Mouse (Mus musculus) testis, adult 2 months (tissue): ENCODE measurements around the gene Rpl11. TPM values are rescaled to one million over a fixed set of nuclear protein-coding genes. Genes with fewer than 3 reads are reported as not detected.
A peak's percentile ranks its signal among the peaks of the same experiment; 100 is the strongest.

Source experiments
- H3K27ac ChIP-seq: fragments of 200-500 bp; 2 replicates; pipeline ENCODE4 v1.5.1; 2012; ENCODE audit warnings: low read depth, low read length; ENCODE audit not compliant: control insufficient read depth, insufficient read depth
- H3K27me3 ChIP-seq: fragments of 200-500 bp; 2 replicates; pipeline ENCODE4 v1.6.1; 2012; ENCODE audit warnings: mild to moderate bottlenecking, low read length, moderate library complexity; ENCODE audit not compliant: control insufficient read depth, insufficient read depth
- H3K36me3 ChIP-seq: fragments of 200-500 bp; 2 replicates; pipeline ENCODE4 v1.6.1; 2012; ENCODE audit warnings: mild to moderate bottlenecking, low read length; ENCODE audit not compliant: control insufficient read depth, insufficient read depth
- H3K4me1 ChIP-seq: fragments of 200-500 bp; 2 replicates; pipeline ENCODE4 v1.6.1; 2012; ENCODE audit warnings: low read length; ENCODE audit not compliant: control insufficient read depth, insufficient read depth
- H3K4me3 ChIP-seq: fragments of 200-500 bp; 2 replicates; pipeline ENCODE4 v1.5.1; 2012; ENCODE audit warnings: low read depth, mild to moderate bottlenecking, low read length, moderate library complexity, mixed read lengths; ENCODE audit not compliant: control insufficient read depth
- CTCF ChIP-seq: fragments of 200-500 bp; IDR thresholded peaks from 2 replicates; pipeline ENCODE4 v1.5.1; 2012; ENCODE audit warnings: low read depth, mild to moderate bottlenecking, inconsistent platforms, low read length, moderate library complexity; ENCODE audit not compliant: control insufficient read depth, insufficient read depth, insufficient replicate concordance
- POLR2A ChIP-seq: fragments of 200-500 bp; IDR thresholded peaks from 2 replicates; pipeline ENCODE4 v1.6.1; 2012; ENCODE audit warnings: low read depth, mild to moderate bottlenecking, inconsistent platforms, low read length, moderate library complexity; ENCODE audit not compliant: control insufficient read depth
- polyA plus RNA-seq: library from polyadenylated mRNA; depleted of rRNA; stranded (reverse); fragments of >200 nt; gene quantifications from 2 replicates; pipeline ENCODE4 v1.2.3, GENCODE M21; 2012

Rpl11 gene
- polyA plus RNA-seq, 1 experiment, result 212 TPM

DNA sequence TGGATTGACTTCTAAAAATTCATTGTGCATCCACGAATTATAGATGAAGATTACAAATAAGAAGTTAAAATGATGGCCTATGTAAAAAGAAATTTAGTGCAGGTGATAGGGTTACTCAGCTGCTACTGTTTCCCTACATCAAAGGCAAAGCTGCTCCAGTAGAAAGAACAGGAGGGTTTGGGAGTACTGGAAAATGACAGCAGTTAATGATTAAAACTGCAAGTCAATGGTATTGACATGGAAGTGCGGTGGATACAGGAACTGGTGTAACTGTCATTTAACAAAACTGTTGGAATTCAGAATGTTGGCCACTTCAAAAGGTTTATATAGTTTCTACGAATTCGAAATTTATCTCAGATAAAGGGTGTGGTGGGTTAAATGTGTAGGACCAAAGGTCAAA, 58.1 kb downstream of the Rpl11 start:
- H3K27me3 ChIP-seq, result no peaks in the 10 kb centered on the region
- H3K4me3 ChIP-seq, result no peak overlapping the region
- peaks cover 4% of the 10 kb centered on the region; the same call in 1 of the 2 replicates for H3K4me1 ChIP-seq
- H3K36me3 ChIP-seq, result no peaks in the 10 kb centered on the region
- H3K27ac ChIP-seq, result no peak overlapping the region; the same call in 1 of the 2 replicates
- TF ChIP-seq POLR2A, result no peak
- no peak for TF ChIP-seq CTCF

DNA sequence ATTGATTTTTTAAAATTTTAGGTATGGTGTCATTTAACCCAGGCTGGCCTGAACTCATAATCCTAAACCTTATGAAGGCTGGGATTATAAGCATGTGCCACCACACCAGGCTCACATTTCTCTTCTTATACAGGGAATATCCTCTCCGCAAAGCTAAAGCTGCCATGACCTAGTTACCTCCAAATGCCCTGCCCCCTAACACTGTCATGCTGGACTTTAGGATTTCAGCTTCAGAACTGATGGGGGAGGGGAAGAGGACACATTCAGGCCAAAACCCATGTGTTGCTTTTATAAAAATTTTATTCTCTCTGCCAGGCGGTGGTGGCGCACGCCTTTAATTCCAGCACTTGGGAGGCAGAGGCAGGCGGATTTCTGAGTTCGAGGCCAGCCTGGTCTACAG, 59.3 kb downstream of the Rpl11 start:
- H3K36me3 ChIP-seq, result no peaks in the 10 kb centered on the region
- H3K27me3 ChIP-seq, result no peaks in the 10 kb centered on the region
- H3K4me1 ChIP-seq, result peaks cover 4% of the 10 kb centered on the region; the same call in 1 of the 2 replicates
- no peak overlapping the region for H3K27ac ChIP-seq
- TF ChIP-seq CTCF (no peak), POLR2A (no peak)
- no peak overlapping the region for H3K4me3 ChIP-seq

DNA sequence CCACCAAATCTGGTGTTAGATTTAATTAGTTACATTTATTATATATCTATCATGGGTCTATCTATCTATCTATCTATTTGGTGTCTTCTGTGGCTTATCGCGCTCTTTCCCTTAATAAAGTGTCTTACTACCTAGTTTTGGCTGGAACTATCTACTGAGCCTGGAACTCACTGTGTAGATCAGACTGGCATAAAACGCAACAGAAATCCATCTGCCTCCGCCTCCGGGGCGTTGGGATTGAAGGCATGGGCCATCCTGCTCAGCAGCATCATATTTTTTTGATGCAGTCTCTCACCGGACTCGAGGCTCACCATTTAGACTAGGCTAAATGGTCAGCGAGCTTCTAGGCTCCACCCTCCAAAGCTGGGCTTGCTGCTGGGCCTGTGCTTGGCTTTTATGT, 65.5 kb downstream of the Rpl11 start:
- Histone ChIP-seq H3K27me3 (no peaks in the 10 kb centered on the region), H3K4me3 (peak overlapping the region; percentile 97), H3K36me3 (peaks cover 3% of the 10 kb centered on the region; the same call in 1 of the 2 replicates), H3K4me1 (peaks cover 6% of the 10 kb centered on the region), H3K27ac (no peak overlapping the region)
- TF ChIP-seq POLR2A, result no peak
- no peak for TF ChIP-seq CTCF

DNA sequence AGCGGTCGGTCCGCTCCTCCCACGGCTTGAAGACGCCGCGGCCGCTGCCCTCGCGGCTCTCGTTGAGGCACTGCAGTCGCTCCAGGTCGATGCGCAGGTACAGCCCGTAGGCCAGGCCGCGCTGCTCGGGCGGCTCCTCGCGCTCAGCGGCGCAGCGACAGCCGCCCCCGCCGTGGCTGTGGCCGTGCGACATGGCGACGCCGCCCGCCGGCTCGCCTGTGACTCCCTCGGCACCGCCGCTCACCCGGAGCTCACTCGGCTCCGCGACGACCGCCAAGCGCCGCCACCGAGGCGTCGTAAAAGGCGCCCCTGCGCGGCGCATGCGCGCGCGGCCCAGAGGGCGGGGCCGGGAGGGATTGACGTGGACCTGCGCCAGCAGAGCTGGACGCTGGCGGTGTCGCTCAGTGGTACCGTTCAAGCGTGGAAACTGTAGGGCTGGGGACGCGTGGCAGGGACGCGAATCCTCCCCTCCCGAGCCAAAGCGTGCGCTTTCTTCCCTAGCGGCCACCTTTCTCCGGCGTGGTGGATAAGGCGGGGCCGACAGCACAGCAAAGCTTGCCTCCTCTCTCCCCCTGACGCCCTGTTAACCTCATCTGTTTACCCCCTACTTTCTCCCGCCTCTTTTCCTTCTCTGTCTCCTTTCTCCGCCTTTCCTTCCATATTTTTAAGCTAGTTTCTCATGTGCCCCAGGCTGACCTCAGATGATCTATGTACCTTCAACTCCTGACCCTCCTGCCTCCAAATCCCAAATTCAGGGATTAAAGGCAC, 66.1 kb downstream of the Rpl11 start, which contains the start of gene Pithd1:
Gene Pithd1 (minus strand): TSS at position 322 of the 768 bp plus-strand sequence.
- TF ChIP-seq CTCF (no peak), POLR2A (peak; percentile 95)
- H3K4me3 ChIP-seq, result peak within 1 kb of the TSS; percentile 97
- peaks cover 3% of the 10 kb centered on the region; the same call in 1 of the 2 replicates for H3K36me3 ChIP-seq
- peaks cover 6% of the 10 kb centered on the region for H3K4me1 ChIP-seq
- H3K27ac ChIP-seq, result peak within 1 kb of the TSS; percentile 86
- H3K27me3 ChIP-seq, result no peaks in the 10 kb centered on the region

DNA sequence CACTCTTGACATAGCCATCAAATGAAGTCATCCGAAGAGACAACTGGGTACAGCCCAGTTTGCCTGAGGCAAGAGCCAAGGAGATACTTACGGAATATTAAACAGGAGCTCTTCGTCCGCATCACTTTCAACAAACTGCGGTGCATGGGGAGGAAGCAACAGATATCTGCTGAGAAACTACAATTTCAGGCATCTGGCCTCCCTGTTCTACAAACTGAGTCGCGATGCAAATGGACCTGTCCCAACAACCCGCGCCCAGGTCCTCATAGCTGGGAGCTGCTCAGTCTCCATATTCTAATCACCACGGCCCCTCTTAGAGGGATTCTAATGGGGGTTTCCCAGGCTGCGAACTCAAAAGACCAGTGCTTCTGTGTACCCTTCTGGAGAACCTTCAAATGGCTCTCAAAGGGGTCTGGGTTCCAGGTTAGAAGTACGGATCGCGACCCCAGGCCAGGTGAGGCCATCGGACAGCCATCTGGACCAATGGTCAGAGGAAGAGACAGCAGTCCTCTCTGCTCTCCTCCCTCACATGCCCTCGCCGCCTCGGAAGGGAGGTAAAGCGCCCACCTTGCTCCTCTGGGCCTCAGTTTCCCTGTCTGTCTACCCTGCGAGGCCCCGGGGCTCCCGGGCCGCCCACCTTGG, 66.8 kb downstream of the Rpl11 start:
- H3K4me3 ChIP-seq, result peak overlapping the region; percentile 97
- no peak for TF ChIP-seq POLR2A
- H3K27me3 ChIP-seq, result no peaks in the 10 kb centered on the region
- H3K36me3 ChIP-seq, result peaks cover 3% of the 10 kb centered on the region; the same call in 1 of the 2 replicates
- H3K4me1 ChIP-seq, result peaks cover 6% of the 10 kb centered on the region
- H3K27ac ChIP-seq, result peak overlapping the region; percentile 76

DNA sequence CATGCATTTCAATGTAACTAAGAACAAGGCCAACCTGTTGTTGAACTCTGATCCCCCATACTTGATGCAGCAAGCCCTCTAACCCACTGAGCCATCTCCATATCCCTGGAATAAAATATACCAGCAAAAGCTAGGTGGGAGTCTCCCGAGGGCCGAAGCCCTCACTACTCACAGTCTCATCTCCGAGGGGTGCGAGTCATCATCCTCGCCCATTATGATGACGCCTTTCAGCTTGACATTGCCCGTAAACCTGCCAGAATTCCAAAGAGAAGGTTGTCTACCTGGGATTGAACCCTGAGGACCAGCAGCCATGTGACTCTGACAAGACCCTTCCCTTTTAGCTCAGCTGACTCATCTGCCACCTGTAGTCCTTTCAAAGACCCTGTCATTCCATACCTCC, 67.5 kb downstream of the Rpl11 start:
- peaks cover 3% of the 10 kb centered on the region; the same call in 1 of the 2 replicates for H3K36me3 ChIP-seq
- TF ChIP-seq POLR2A (peak; percentile 60; the same call in 1 of the 2 replicates), CTCF (no peak)
- H3K27ac ChIP-seq, result no peak overlapping the region; the same call in 1 of the 2 replicates
- H3K4me1 ChIP-seq, result peaks cover 6% of the 10 kb centered on the region
- peak overlapping the region; percentile 97 for H3K4me3 ChIP-seq
- H3K27me3 ChIP-seq, result no peaks in the 10 kb centered on the region

DNA sequence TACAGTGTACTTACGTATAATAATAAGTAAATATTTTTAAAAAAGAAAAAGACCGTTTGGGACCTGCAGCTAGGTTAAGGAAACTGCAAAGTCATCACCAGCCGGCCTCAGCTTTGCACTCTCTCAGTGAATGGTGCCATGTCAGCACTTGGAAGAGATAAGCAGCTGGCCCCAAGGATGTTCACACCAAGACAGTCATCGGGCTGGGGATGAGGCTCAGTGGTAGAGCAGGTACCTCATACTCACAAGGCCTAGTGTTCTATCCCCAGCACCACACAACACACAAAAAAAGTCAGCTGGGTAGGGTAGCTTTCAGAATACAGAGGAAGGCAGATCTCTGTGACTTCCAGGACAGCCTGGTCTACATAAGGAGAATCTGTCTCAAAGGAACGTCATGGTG, 68.0 kb downstream of the Rpl11 start:
- H3K27ac ChIP-seq, result no peak overlapping the region
- peaks cover 3% of the 10 kb centered on the region; the same call in 1 of the 2 replicates for H3K36me3 ChIP-seq
- H3K4me3 ChIP-seq, result peak overlapping the region; percentile 97
- H3K4me1 ChIP-seq, result peaks cover 6% of the 10 kb centered on the region
- no peak for TF ChIP-seq CTCF
- TF ChIP-seq POLR2A, result no peak
- no peaks in the 10 kb centered on the region for H3K27me3 ChIP-seq
